Mouse (Mus musculus) olfactory bulb, adult 2 months (tissue): ENCODE measurements around the gene Nutf2. TPM values are rescaled to one million over a fixed set of nuclear protein-coding genes. Genes with fewer than 3 reads are reported as not detected.

Source experiments
- H3K27ac ChIP-seq: fragments of 200-500 bp; 2 replicates; pipeline ENCODE4 v1.5.1; 2012; ENCODE audit warnings: low read depth, low read length; ENCODE audit not compliant: insufficient read depth
- H3K4me1 ChIP-seq: fragments of 200-500 bp; 2 replicates; pipeline ENCODE4 v1.6.1; 2012; ENCODE audit warnings: low read length; ENCODE audit not compliant: control insufficient read depth, insufficient read depth
- H3K4me3 ChIP-seq: fragments of 200-500 bp; 2 replicates; pipeline ENCODE4 v1.5.1; 2012; ENCODE audit warnings: mild to moderate bottlenecking, low read depth, low read length, moderate library complexity; ENCODE audit not compliant: insufficient read depth
- CTCF ChIP-seq: fragments of 200-500 bp; IDR thresholded peaks from 2 replicates; pipeline ENCODE4 v1.5.1; 2012; ENCODE audit warnings: low read depth, mild to moderate bottlenecking, low read length, moderate library complexity; ENCODE audit not compliant: insufficient read depth
- POLR2A ChIP-seq: fragments of 200-500 bp; IDR thresholded peaks from 2 replicates; pipeline ENCODE4 v1.6.1; 2012; ENCODE audit warnings: mild to moderate bottlenecking, low read depth, low read length, moderate library complexity; ENCODE audit not compliant: insufficient read depth
- WGBS: fragments of 180-500 bp; shearing (Covaris S2); methylation state at CpG from one replicate; pipeline ENCODE4 v1.1.7; 2018; 5-methylcytosine and 5-hydroxymethylcytosine counted together
- polyA plus RNA-seq: library from polyadenylated mRNA; stranded (reverse); fragments of >200 nt; gene quantifications from 2 replicates; pipeline ENCODE4 v1.2.4, GENCODE M21; 2012; ENCODE audit warnings: low replicate concordance; ENCODE audit not compliant: missing spikeins, insufficient read depth, insufficient read length

Nutf2 gene
- polyA plus RNA-seq, 1 experiment = not detected

GRCm38 (mm10) chr8:105866364-105867029 lies 6.1 kb downstream of the Nutf2 start:
- Histone ChIP-seq H3K27ac (no peak overlapping the region), H3K4me1 (no peaks in the 10 kb centered on the region), H3K4me3 (no peak overlapping the region)
- TF ChIP-seq CTCF (no peak), POLR2A (no peak)
- WGBS = 90% methylated on average over 6 of the region's 6 CpGs

GRCm38 (mm10) chr8:105874301-105874700 lies 13.9 kb downstream of the Nutf2 start:
- 0 out of 2 replicates have a peak, but pooled peaks cover 4% of the 10 kb centered on the region for H3K4me1 ChIP-seq
- 44% methylated on average over 6 of the region's 6 CpGs for WGBS
- peak overlapping the region; percentile 83 for H3K27ac ChIP-seq
- TF ChIP-seq CTCF (no peak), POLR2A (no peak)
- H3K4me3 ChIP-seq = no peak overlapping the region

- peaks cover 3% of the 10 kb centered on the region for H3K4me1 ChIP-seq
- under 1% methylated on average over 45 of the region's 45 CpGs for WGBS
- peak within 1 kb of the TSS; percentile 85 for H3K4me3 ChIP-seq
- peak within 1 kb of the TSS; percentile 17; the same call in 1 of the 2 replicates for H3K27ac ChIP-seq
- TF ChIP-seq CTCF = no peak
- TF ChIP-seq POLR2A = peak; percentile 71
Observed at GRCm38 (mm10) chr8:105880754-105881520, 20.6 kb downstream of the Nutf2 start, which contains the start of gene Edc4. Gene Edc4, plus strand, starts transcription at chr8:105880881.

- TF ChIP-seq POLR2A (no peak), CTCF (no peak)
- Histone ChIP-seq H3K4me1 (peaks cover 12% of the 10 kb centered on the region), H3K4me3 (no peak overlapping the region), H3K27ac (no peak overlapping the region)
- WGBS = 72% methylated on average over 12 of the region's 12 CpGs
Observed at GRCm38 (mm10) chr8:105889756-105890465, 29.5 kb downstream of the Nutf2 start.

- Histone ChIP-seq H3K4me1 (peaks cover 12% of the 10 kb centered on the region), H3K27ac (no peak overlapping the region), H3K4me3 (no peak overlapping the region)
- TF ChIP-seq CTCF (no peak), POLR2A (no peak)
- 54% methylated on average over 6 of the region's 6 CpGs for WGBS
Observed at GRCm38 (mm10) chr8:105890870-105891269, 30.5 kb downstream of the Nutf2 start.

- peaks cover 12% of the 10 kb centered on the region for H3K4me1 ChIP-seq
- no peak overlapping the region for H3K4me3 ChIP-seq
- no peak overlapping the region for H3K27ac ChIP-seq
- WGBS = 77% methylated on average over 6 of the region's 6 CpGs
- no peak for TF ChIP-seq POLR2A
- TF ChIP-seq CTCF = no peak
Observed at GRCm38 (mm10) chr8:105892432-105892831, 32.1 kb downstream of the Nutf2 start.

GRCm38 (mm10) chr8:105893339-105893738 lies 33.0 kb downstream of the Nutf2 start, which contains the start of gene Nrn1l:
Gene Nrn1l, plus strand, starts transcription at chr8:105893567.
- TF ChIP-seq CTCF (no peak), POLR2A (no peak)
- Histone ChIP-seq H3K4me3 (peak within 1 kb of the TSS; percentile 7; the same call in 1 of the 2 replicates), H3K27ac (no peak within 1 kb of the TSS), H3K4me1 (peaks cover 12% of the 10 kb centered on the region)
- WGBS = 13% methylated on average over 11 of the region's 11 CpGs

GRCm38 (mm10) chr8:105897801-105898480 lies 37.6 kb downstream of the Nutf2 start:
- Histone ChIP-seq H3K4me3 (no peak overlapping the region), H3K4me1 (peaks cover 12% of the 10 kb centered on the region), H3K27ac (no peak overlapping the region)
- 77% methylated on average over 9 of the region's 9 CpGs for WGBS
- no peak for TF ChIP-seq CTCF
- TF ChIP-seq POLR2A = no peak
